Mouse (Mus musculus): ENCODE measurements around the gene Rpn2.
A peak's percentile ranks its signal among the peaks of the same experiment; 100 is the strongest.

The Rpn2 gene

GRCm38 (mm10) chr2:157309611-157310010 is 30.8 kb downstream of the Rpn2 start:
- no peak for DNase-seq (ENCODE audit: low read depth in 2 of 2, low spot score in 2 of 2)

- no peak for DNase-seq (ENCODE audit: low read depth in 2 of 2, low spot score in 2 of 2)
These were observed 32.3 kb downstream of the Rpn2 start for GRCm38 (mm10) chr2:157310963-157311637.

- DNase-seq (ENCODE audit: low read depth in 2 of 2, low spot score in 2 of 2): no peak
These were observed 34.9 kb downstream of the Rpn2 start for GRCm38 (mm10) chr2:157313718-157314117.

- no peak for DNase-seq (ENCODE audit: low read depth in 2 of 2, low spot score in 2 of 2)
These were observed 35.5 kb downstream of the Rpn2 start for GRCm38 (mm10) chr2:157314310-157314709.

- DNase-seq (ENCODE audit: low read depth in 2 of 2, low spot score in 2 of 2): no peak
These were observed 36.7 kb downstream of the Rpn2 start for GRCm38 (mm10) chr2:157315486-157315885.

- DNase-seq (ENCODE audit: low read depth in 2 of 2, low spot score in 2 of 2): no peak
These were observed 37.6 kb downstream of the Rpn2 start for GRCm38 (mm10) chr2:157316358-157316933.

DNA sequence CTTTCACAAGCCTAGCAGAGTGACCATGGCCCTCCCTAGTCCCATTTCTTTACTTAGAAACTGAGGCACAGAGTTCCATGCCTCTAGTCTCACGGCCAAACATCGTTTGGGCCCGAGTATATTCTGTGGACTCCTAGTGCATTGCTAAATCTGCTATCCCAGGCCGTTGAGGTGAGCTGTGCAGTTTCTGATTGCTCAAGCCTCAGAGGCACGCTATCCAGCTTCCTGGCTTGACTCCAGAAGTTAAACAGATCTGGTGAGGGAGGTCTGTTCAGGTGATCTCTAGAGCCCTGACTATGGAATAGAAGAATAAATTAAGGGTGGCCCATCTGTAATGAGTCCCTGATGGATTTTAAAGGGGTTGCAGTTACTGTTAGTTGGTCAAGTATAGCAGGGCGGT is 38.4 kb downstream of the Rpn2 start:
- DNase-seq (ENCODE audit: low read depth in 2 of 2, low spot score in 2 of 2): no peak

DNA sequence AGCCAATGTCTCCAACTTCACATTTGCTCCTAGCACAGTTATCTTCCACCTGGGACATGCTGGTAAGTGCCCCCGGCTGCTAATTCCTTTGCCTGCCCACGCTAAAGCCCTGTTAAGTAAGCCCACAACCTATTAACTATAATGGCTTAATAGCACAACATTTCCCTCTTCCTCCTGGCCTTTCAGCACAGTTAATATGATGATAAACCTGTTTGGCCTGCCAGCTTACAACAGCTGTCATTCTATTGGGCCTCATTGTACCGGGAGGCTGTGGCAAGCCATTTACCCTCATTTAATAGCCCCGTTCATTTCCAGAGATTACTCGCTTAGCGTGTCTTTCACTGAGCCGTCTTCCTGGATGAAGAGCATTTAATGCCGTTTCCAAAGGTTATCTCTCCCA is 41.3 kb downstream of the Rpn2 start:
- no peak for DNase-seq (ENCODE audit: low read depth in 2 of 2, low spot score in 2 of 2)

- DNase-seq (ENCODE audit: low read depth in 2 of 2, low spot score in 2 of 2): no peak
These were observed 42.1 kb downstream of the Rpn2 start for GRCm38 (mm10) chr2:157320886-157321285.

DNA sequence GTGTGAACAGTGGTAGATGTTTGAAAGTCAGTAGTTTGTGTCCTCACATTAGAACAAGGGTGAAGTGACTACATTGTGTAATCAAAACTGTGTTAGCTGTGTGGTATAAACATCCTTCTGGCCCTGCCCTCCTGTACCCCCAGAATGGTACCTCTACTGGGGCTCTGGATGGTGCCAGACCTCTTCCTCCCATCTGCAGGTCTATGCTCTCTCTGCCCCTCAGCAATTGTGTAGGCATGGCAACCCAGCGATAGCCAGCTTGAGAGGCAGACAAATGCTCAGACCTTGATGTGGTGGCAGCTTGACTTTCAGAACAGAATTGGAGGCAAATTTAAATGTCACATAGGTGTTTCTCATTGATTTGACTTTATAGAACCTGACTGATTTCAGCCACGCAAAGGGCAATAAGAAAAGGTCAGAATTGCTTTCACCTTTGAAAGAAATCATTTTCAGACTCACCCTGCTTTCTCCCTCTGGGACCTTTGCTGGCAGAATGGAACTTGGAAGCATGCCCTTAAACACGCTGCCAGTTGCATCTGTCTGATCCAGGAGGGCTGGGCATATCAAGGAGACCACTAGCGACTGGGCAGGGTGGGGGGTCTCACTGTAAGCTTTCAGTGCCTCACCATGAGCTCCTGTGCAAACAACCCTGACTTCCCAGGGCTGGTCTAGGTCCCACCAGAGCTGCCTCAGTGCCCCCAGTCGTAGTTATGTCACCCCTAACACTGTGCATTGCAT is 43.4 kb downstream of the Rpn2 start:
- no peak for DNase-seq (ENCODE audit: low read depth in 2 of 2, low spot score in 2 of 2)

GRCm38 (mm10) chr2:157325238-157325637 is 46.4 kb downstream of the Rpn2 start:
- DNase-seq (ENCODE audit: low read depth in 2 of 2, low spot score in 2 of 2): no peak

DNA sequence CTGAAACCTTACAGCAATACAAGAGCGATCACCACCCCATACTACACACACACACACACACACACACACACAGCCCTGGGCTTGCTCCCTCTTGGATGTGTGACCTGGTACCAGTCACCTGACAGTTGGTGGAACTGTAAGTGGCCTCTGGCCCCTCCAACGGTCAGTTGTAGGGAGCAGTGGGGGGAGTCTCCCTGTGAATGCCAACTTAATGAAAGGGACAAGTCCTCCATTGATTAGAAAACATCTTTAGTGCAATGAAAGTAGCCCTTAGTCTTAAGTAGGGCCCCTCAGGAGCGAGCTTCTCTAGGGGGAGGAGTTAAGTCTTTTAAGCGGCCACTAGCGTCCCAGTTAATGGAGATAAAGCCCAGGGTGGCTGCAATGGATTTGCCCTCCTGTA is 49.3 kb downstream of the Rpn2 start:
- DNase-seq (ENCODE audit: low read depth in 2 of 2, low spot score in 2 of 2): no peak

GRCm38 (mm10) chr2:157328570-157328969 is 49.8 kb downstream of the Rpn2 start:
- DNase-seq (ENCODE audit: low read depth in 2 of 2, low spot score in 2 of 2): no peak

GRCm38 (mm10) chr2:157332059-157332458 is 53.2 kb downstream of the Rpn2 start:
- DNase-seq (ENCODE audit: low read depth in 2 of 2, low spot score in 2 of 2): no peak

DNA sequence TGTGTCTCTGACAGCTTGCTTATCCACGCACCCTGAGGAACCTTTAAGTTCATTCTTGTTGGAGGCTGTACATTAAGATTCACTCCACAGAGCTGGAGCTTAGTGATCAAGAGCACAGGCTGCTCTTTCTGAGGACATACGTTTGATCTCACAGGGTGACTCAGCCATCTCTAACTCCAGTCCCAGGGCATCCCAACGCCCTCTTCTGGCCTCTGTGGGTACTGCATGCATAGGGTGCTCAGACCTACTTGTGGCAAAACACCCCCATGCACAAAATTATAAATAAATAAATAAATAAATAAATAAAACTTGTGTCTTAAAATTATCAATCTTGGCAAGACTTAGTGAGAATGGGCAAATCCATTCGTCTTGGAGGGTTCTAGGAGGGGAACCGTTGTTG is 59.8 kb downstream of the Rpn2 start:
- DNase-seq (ENCODE audit: low read depth in 2 of 2, low spot score in 2 of 2): peak; percentile 52 to 64

GRCm38 (mm10) chr2:157339532-157339931 is 60.7 kb downstream of the Rpn2 start:
- no peak for DNase-seq (ENCODE audit: low read depth in 2 of 2, low spot score in 2 of 2)

DNA sequence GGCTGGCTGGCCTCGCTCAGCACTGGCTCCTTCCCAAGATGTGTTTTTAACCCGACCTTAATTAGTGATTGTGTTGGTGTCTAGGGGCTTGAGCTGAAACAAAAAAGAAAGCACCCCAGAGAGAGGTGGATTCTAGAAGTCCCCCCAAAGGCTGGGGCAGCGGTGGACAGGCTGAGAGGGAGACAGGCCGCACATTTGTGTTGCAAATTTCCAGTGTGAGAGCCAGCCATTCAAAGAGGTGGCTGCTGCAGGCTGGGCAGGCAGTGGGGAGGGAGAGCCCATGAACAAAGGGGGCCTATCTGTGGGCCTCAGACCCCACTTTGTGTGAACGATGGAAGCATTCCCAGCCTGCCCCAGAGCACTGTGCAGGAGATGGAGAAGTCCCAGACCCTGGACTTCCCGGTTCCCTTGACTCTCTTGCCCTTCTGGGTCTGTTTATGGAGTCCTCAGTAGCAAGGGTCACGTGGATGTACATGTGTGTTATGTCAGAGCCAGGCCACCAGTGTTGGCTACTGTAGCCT is 61.5 kb downstream of the Rpn2 start:
- no peak for DNase-seq (ENCODE audit: low read depth in 2 of 2, low spot score in 2 of 2)

DNA sequence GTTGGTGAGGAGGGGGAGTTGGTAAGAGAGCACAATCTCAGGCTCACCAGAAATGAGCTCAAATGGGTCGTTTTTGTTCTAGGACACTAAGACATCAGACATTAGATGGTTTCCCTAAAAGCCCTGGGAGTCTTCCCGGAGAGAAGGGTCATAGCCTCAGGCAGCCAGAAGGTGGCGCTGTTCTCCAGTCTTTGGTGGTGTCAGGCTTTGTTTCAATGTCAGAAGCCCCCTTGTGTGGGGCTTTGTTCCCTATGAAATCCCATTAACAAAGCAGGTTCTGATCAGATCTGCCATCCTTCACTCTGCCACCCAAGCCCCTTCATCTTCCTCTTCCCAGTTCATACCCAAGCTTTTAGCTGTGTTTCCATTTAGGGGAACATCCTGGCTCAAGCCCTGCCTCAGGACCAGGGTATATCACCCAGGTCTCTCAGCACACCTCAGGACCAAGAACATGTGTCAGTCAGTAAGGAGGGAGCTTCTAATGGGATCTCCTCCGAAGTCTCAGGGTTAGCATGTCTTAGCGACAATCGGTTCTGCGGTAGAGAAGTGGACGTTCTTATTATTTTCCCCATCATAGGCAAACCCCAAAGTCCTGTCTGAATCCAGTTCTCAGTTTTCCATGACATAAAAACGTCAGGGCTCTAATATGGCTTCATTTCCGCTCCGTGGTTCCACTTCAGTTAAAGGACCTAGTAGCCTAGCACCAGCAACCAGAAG is 62.9 kb downstream of the Rpn2 start:
- peak; percentile 49 to 61 for DNase-seq (ENCODE audit: low read depth in 2 of 2, low spot score in 2 of 2)

GRCm38 (mm10) chr2:157342328-157342926 is 63.6 kb downstream of the Rpn2 start:
- DNase-seq (ENCODE audit: low read depth in 2 of 2, low spot score in 2 of 2): no peak

- DNase-seq (ENCODE audit: low read depth in 2 of 2, low spot score in 2 of 2): no peak
These were observed 64.5 kb downstream of the Rpn2 start for GRCm38 (mm10) chr2:157343337-157343736.

Measured in CD8-positive naive resting alpha-beta T cell, adult 2 months (primary cell).